Mouse (Mus musculus) ovary, postnatal 14 days (tissue): ENCODE results near the gene Hmgb2.
"Not testable (repeated sequence)": the region's sequence is repeated elsewhere in the genome, so short reads cannot be mapped to it uniquely, and the experiment has no call there.

ENCODE experiments used
- DNase-seq: peaks from one replicate; pipeline ENCODE4 v3.0.0; 2022; ENCODE audit warnings: low spot score

The Hmgb2 gene

GRCm38 (mm10) chr8:57510791-57511315 lies 854 bp upstream of the Hmgb2 start:
- DNase-seq: no peak

GRCm38 (mm10) chr8:57512141-57513056 lies 692 bp downstream of the Hmgb2 start:
- no peak for DNase-seq

GRCm38 (mm10) chr8:57513178-57513661 lies 1.5 kb downstream of the Hmgb2 start:
- DNase-seq: not testable (repeated sequence)

- DNase-seq: not testable (repeated sequence)
Observed at GRCm38 (mm10) chr8:57516685-57517084, 5.0 kb downstream of the Hmgb2 start.

GRCm38 (mm10) chr8:57517723-57518122 lies 6.0 kb downstream of the Hmgb2 start:
- no peak for DNase-seq

GRCm38 (mm10) chr8:57520186-57520786 lies 8.6 kb downstream of the Hmgb2 start:
- DNase-seq: no peak

- no peak for DNase-seq
Observed at GRCm38 (mm10) chr8:57528036-57528435, 16.3 kb downstream of the Hmgb2 start.

GRCm38 (mm10) chr8:57530238-57530637 lies 18.5 kb downstream of the Hmgb2 start:
- DNase-seq: no peak

- DNase-seq: peak; percentile 78
Observed at GRCm38 (mm10) chr8:57530666-57531349, 19.1 kb downstream of the Hmgb2 start.

GRCm38 (mm10) chr8:57532223-57532622 lies 20.5 kb downstream of the Hmgb2 start:
- DNase-seq: no peak

GRCm38 (mm10) chr8:57533106-57533505 lies 21.4 kb downstream of the Hmgb2 start:
- DNase-seq: no peak

GRCm38 (mm10) chr8:57534495-57534894 lies 22.8 kb downstream of the Hmgb2 start:
- DNase-seq: no peak

GRCm38 (mm10) chr8:57536167-57536566 lies 24.5 kb downstream of the Hmgb2 start:
- DNase-seq: no peak

GRCm38 (mm10) chr8:57538601-57539000 lies 26.9 kb downstream of the Hmgb2 start:
- DNase-seq: no peak

GRCm38 (mm10) chr8:57540110-57540838 lies 28.6 kb downstream of the Hmgb2 start:
- DNase-seq: peak; percentile 54

GRCm38 (mm10) chr8:57540951-57541350 lies 29.2 kb downstream of the Hmgb2 start:
- DNase-seq: no peak

- DNase-seq: no peak
Observed at GRCm38 (mm10) chr8:57541405-57541804, 29.7 kb downstream of the Hmgb2 start.

- DNase-seq: no peak
Observed at GRCm38 (mm10) chr8:57546401-57546800, 34.7 kb downstream of the Hmgb2 start.

- DNase-seq: no peak
Observed at GRCm38 (mm10) chr8:57546834-57547233, 35.1 kb downstream of the Hmgb2 start.

- no peak for DNase-seq
Observed at GRCm38 (mm10) chr8:57547581-57547980, 35.9 kb downstream of the Hmgb2 start.
